Mouse (Mus musculus) thymus, postnatal 10 days (tissue): ENCODE measurements around the gene Eif2ak4.
A peak's percentile ranks its signal among the peaks of the same experiment; 100 is the strongest.

Experiments
- DNase-seq, 2 experiments: peaks; one replicate each; pipeline ENCODE4 v3.0.0; 2021; ENCODE audit warnings: low spot score in 2 of 2

Gene Eif2ak4

GRCm38 (mm10) chr2:118464450-118464849 is 76.0 kb downstream of the Eif2ak4 start:
- DNase-seq, result no peak

GRCm38 (mm10) chr2:118465894-118466293 is 77.5 kb downstream of the Eif2ak4 start:
- DNase-seq, result no peak

GRCm38 (mm10) chr2:118466601-118467000 is 78.2 kb downstream of the Eif2ak4 start:
- DNase-seq, result no peak

GRCm38 (mm10) chr2:118468354-118468753 is 79.9 kb downstream of the Eif2ak4 start:
- no peak for DNase-seq

GRCm38 (mm10) chr2:118478833-118479549 is 90.6 kb downstream of the Eif2ak4 start:
- no peak for DNase-seq

GRCm38 (mm10) chr2:118479550-118479909 is 91.1 kb downstream of the Eif2ak4 start, which contains the start of gene Srp14:
Srp14 (minus strand) TSS chr2:118479711.
- DNase-seq, result peak; percentile 88 to 92

GRCm38 (mm10) chr2:118480886-118481285 is 92.5 kb downstream of the Eif2ak4 start:
- no peak for DNase-seq

- DNase-seq, result peak; percentile 46 to 52
Observed at GRCm38 (mm10) chr2:118483032-118483431, 94.6 kb downstream of the Eif2ak4 start.

GRCm38 (mm10) chr2:118484386-118484898 is 96.0 kb downstream of the Eif2ak4 start:
- no peak for DNase-seq

GRCm38 (mm10) chr2:118485415-118485814 is 97.0 kb downstream of the Eif2ak4 start:
- no peak for DNase-seq

GRCm38 (mm10) chr2:118486933-118487332 is 98.5 kb downstream of the Eif2ak4 start:
- peak; percentile 85 to 95 for DNase-seq

- DNase-seq, result peak; percentile 63 to 76
Observed at GRCm38 (mm10) chr2:118487806-118488205, 99.4 kb downstream of the Eif2ak4 start.

GRCm38 (mm10) chr2:118490241-118491091 is 102.0 kb downstream of the Eif2ak4 start:
- DNase-seq, result peak; percentile 51 to 57

- DNase-seq, result peak; percentile 75 to 79
Observed at GRCm38 (mm10) chr2:118491281-118491731, 102.9 kb downstream of the Eif2ak4 start.

- DNase-seq, result peak; percentile 36 to 57
Observed at GRCm38 (mm10) chr2:118491741-118492395, 103.5 kb downstream of the Eif2ak4 start.

- DNase-seq, result peak; percentile 79 to 82
Observed at GRCm38 (mm10) chr2:118495024-118495423, 106.6 kb downstream of the Eif2ak4 start.

- no peak for DNase-seq
Observed at GRCm38 (mm10) chr2:118497890-118498289, 109.5 kb downstream of the Eif2ak4 start.

- peak; percentile 58 to 61 for DNase-seq
Observed at GRCm38 (mm10) chr2:118498476-118498875, 110.1 kb downstream of the Eif2ak4 start.

GRCm38 (mm10) chr2:118499135-118499961 is 110.9 kb downstream of the Eif2ak4 start:
- peak; percentile 92 to 95 for DNase-seq

- DNase-seq, result peak in 1 of 2 experiments; percentile 36
Observed at GRCm38 (mm10) chr2:118500191-118500590, 111.8 kb downstream of the Eif2ak4 start.

GRCm38 (mm10) chr2:118507126-118507525 is 118.7 kb downstream of the Eif2ak4 start:
- DNase-seq, result no peak
